Mouse (Mus musculus) limb, embryonic 15.5 days (tissue): ENCODE results near the gene Pde4dip. TPM values are rescaled to one million over a fixed set of nuclear protein-coding genes. Genes with fewer than 3 reads are reported as not detected.
A peak's percentile ranks its signal among the peaks of the same experiment; 100 is the strongest.

Experiments used
- ATAC-seq: fragments of 200-750 bp; cut with Nextera tagmentation; 2 replicates; pipeline ENCODE4 v1.8.0; 2017; ENCODE audit warnings: low read depth, moderate TSS enrichment; ENCODE audit not compliant: insufficient number of reproducible peaks, low FRiP score, low TSS enrichment
- H3K27ac ChIP-seq: fragments of 300-500 bp; sonication (generic); 2 replicates; pipeline ENCODE4 v1.5.1; 2015; ENCODE audit warnings: moderate library complexity, mild to moderate bottlenecking, inconsistent platforms
- H3K27me3 ChIP-seq: fragments of 300-500 bp; sonication (generic); 2 replicates; pipeline ENCODE4 v1.6.1; 2015; ENCODE audit warnings: inconsistent platforms
- H3K36me3 ChIP-seq: fragments of 300-500 bp; sonication (generic); 2 replicates; pipeline ENCODE4 v1.6.1; 2015; ENCODE audit warnings: inconsistent platforms
- H3K4me1 ChIP-seq: fragments of 300-500 bp; sonication (generic); 2 replicates; pipeline ENCODE4 v1.6.1; 2015; ENCODE audit warnings: inconsistent platforms
- H3K4me2 ChIP-seq: fragments of 300-500 bp; sonication (generic); 2 replicates; pipeline ENCODE4 v1.6.1; 2015; ENCODE audit warnings: mild to moderate bottlenecking, inconsistent platforms
- H3K4me3 ChIP-seq: fragments of 300-500 bp; sonication (generic); 2 replicates; pipeline ENCODE4 v1.5.1; 2015; ENCODE audit warnings: mild to moderate bottlenecking, inconsistent platforms
- H3K9ac ChIP-seq: fragments of 300-500 bp; sonication (generic); 2 replicates; pipeline ENCODE4 v1.6.1; 2015; ENCODE audit warnings: inconsistent platforms
- H3K9me3 ChIP-seq: fragments of 300-500 bp; sonication (generic); 2 replicates; pipeline ENCODE4 v1.6.1; 2016; ENCODE audit warnings: inconsistent platforms
- WGBS: fragments of 180-500 bp; shearing (Covaris S2); methylation state at CpG from one replicate; pipeline ENCODE4 v1.1.7; 2015; 5-methylcytosine and 5-hydroxymethylcytosine counted together
- polyA plus RNA-seq: library from polyadenylated mRNA; unstranded; fragments of >200 nt; fragmentation: Nextera tagmentation; extraction: Ambion mirVana; gene quantifications from 2 replicates; pipeline ENCODE4 v1.2.1, GENCODE M21; 2015

Pde4dip gene
- polyA plus RNA-seq, 1 experiment from 2014 or later = 33.6 TPM

DNA sequence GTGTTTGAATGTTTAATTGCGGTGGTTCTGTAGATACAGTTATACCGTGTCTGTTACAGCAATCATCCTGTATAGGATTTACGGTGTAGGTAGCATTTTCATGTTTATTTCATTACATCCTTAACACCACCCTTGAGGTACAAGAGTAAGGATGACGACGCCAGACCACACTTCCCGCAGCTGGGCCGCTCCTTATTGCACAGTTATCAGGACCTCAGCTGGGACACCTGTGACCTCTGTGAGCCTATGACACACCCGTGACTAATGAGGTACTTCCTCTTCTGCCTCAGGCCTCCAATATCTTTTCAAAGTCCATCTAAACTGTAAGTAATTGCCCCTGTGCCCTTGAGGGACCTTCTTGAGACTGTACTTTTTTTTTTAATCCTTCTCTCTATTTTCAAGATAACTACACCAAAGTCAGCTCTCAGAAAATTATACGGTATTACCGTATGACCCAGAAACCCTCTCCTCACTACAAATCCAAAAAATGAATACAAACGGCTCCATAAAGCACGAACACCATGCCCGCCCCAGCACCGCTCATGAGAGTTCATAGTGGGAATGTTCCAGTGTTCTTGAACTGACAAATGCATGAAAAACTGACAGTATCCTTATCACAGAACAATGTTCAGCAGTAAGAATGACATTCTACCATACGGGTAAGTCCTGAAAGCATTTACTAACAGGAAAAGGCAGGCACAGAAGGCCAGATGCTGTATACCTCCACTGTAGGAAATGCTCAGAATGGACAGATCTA lies 56.8 kb downstream of the Pde4dip start:
- ATAC-seq = no peak
- WGBS = 49% methylated on average over 15 of the region's 15 CpGs

DNA sequence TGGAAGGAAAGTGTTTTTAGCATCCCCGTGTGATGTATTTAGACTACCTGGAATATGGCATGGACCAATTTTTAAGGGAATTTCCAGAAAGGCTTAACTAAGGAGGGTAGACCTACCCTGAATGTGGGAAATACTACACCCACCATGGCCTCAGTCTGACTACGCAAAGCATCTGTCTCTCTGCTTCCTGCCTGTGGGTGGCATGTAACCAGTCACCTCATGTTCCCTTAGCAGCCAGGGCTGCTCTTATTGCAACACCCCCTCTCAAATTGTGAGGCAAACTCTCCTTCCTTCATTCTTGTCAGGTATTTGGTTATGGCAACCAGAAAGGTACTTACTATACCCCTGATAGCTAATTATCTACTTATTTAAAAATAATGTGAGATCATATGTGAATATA lies 57.9 kb downstream of the Pde4dip start:
- no peaks in the 10 kb centered on the region for H3K4me1 ChIP-seq
- no peak for ATAC-seq
- WGBS = 53% methylated on average over 2 of the region's 2 CpGs
- no peak overlapping the region for H3K4me2 ChIP-seq
- H3K9me3 ChIP-seq = no peaks in the 10 kb centered on the region
- H3K27me3 ChIP-seq = no peaks in the 10 kb centered on the region
- no peak overlapping the region for H3K27ac ChIP-seq
- H3K4me3 ChIP-seq = no peak overlapping the region
- no peaks in the 10 kb centered on the region for H3K36me3 ChIP-seq
- H3K9ac ChIP-seq = no peak overlapping the region

More for the DNA sequence above, 56.8 kb downstream of the Pde4dip start:
- H3K4me3 ChIP-seq = no peak overlapping the region
- H3K4me2 ChIP-seq = no peak overlapping the region
- no peaks in the 10 kb centered on the region for H3K36me3 ChIP-seq
- no peaks in the 10 kb centered on the region for H3K9me3 ChIP-seq
- no peaks in the 10 kb centered on the region for H3K27me3 ChIP-seq
- H3K4me1 ChIP-seq = no peaks in the 10 kb centered on the region
- H3K27ac ChIP-seq = no peak overlapping the region
- H3K9ac ChIP-seq = no peak overlapping the region

DNA sequence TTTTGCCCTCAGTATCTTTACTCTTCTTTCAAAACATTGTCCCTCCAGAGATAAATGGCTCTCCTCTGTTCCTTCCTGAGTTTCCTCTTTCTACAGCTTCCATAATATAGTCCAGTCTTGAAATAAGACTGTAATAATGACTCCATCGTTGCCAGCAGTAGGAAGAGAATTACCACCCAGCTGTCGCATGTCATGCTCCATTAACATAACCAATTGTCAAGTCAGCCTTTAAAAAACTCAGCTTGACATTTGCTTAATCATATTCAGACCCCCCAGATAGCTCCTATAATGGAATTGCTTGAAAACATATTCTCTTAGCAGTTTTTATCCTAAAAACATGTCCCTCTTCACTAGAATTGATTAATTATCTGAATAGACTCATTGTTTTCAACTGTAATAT lies 58.4 kb downstream of the Pde4dip start:
- H3K27me3 ChIP-seq = no peaks in the 10 kb centered on the region
- H3K4me2 ChIP-seq = no peak overlapping the region
- no peak for ATAC-seq
- H3K9me3 ChIP-seq = no peaks in the 10 kb centered on the region
- WGBS = 41% methylated on average over 2 of the region's 2 CpGs
- no peak overlapping the region for H3K4me3 ChIP-seq
- peaks cover 2% of the 10 kb centered on the region; the same call in 1 of the 2 replicates for H3K4me1 ChIP-seq
- no peak overlapping the region for H3K9ac ChIP-seq
- no peaks in the 10 kb centered on the region for H3K36me3 ChIP-seq
- H3K27ac ChIP-seq = no peak overlapping the region

DNA sequence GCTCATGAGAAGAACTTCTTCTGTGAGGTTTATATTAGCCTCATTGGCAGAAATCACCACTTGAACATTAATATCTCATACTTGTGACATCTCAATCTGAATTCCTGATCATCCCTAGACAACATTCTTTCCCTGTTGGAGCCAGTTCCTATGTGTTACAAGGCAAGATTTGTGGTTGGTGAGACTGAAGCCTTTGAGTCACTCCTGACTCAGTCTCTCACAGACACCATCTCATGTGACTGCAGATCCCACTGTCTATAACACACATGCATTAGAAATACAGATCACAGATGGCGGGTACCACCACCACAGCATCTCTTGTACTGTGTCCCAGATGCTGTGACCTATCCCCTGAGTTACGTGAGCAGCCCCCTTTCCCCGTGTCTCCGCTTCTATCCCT lies 60.2 kb downstream of the Pde4dip start:
- H3K27me3 ChIP-seq = peaks cover 7% of the 10 kb centered on the region; the same call in 1 of the 2 replicates
- H3K27ac ChIP-seq = no peak overlapping the region
- no peaks in the 10 kb centered on the region for H3K9me3 ChIP-seq
- WGBS = 93% methylated on average over 4 of the region's 4 CpGs
- no peak overlapping the region for H3K4me3 ChIP-seq
- H3K4me1 ChIP-seq = peaks cover 17% of the 10 kb centered on the region
- H3K36me3 ChIP-seq = no peaks in the 10 kb centered on the region
- H3K4me2 ChIP-seq = no peak overlapping the region
- H3K9ac ChIP-seq = no peak overlapping the region
- ATAC-seq = no peak

DNA sequence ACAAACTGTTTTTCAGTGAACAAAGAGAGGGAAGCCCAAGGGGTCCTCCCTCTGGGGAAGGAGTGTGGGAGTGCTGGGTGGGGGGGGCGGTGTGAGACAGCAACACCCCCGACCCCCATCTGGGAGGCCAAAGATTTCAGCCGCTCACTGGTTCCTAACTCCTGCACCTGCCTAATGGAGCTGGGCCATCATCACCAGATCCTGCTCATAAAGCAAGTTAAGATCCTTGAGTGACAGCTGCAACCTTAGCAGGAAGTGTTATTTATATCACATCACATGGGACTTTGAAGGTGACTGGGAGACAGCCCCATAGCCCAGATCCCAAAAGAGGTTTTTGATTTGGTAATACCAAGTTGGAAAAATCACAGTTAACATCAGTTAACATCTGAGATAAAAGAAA lies 63.3 kb downstream of the Pde4dip start:
- H3K36me3 ChIP-seq = no peaks in the 10 kb centered on the region
- H3K9ac ChIP-seq = no peak overlapping the region
- 0 out of 2 replicates have a peak, but pooled peaks have one; percentile 35 for ATAC-seq
- no peak overlapping the region for H3K4me3 ChIP-seq
- no peaks in the 10 kb centered on the region for H3K9me3 ChIP-seq
- no peak overlapping the region for H3K27ac ChIP-seq
- WGBS = 21% methylated on average over 3 of the region's 3 CpGs
- H3K4me1 ChIP-seq = peaks cover 17% of the 10 kb centered on the region
- H3K4me2 ChIP-seq = peak overlapping the region; percentile 87; the same call in 1 of the 2 replicates
- peaks cover 12% of the 10 kb centered on the region; the same call in 1 of the 2 replicates for H3K27me3 ChIP-seq

DNA sequence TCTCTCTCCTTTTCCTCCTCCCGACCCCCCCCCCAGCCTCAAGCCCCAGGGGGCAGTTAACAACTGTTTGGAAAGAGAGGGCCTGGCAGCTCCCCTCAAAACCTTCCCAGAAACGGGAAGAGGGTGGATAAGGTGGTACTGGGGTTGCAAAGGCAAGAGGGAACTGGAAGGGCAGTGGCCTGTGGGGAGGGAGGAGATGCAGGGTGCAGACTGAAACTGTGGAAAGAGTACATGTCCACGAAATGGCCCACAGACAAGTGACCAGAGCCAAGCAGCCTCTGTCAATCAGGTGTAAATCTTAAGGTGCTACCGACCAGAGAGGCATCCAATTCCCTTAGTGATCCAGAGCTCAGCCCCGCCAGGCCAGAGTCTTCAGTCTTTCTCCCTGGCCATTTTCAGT lies 63.8 kb downstream of the Pde4dip start:
- Histone ChIP-seq H3K4me2 (peak overlapping the region; percentile 87), H3K9me3 (no peaks in the 10 kb centered on the region), H3K9ac (no peak overlapping the region), H3K36me3 (no peaks in the 10 kb centered on the region), H3K27me3 (peaks cover 12% of the 10 kb centered on the region; the same call in 1 of the 2 replicates), H3K4me1 (peaks cover 17% of the 10 kb centered on the region), H3K27ac (no peak overlapping the region), H3K4me3 (peak overlapping the region; percentile 43)
- WGBS = 3% methylated on average over 4 of the region's 5 CpGs
- ATAC-seq = no peak

DNA sequence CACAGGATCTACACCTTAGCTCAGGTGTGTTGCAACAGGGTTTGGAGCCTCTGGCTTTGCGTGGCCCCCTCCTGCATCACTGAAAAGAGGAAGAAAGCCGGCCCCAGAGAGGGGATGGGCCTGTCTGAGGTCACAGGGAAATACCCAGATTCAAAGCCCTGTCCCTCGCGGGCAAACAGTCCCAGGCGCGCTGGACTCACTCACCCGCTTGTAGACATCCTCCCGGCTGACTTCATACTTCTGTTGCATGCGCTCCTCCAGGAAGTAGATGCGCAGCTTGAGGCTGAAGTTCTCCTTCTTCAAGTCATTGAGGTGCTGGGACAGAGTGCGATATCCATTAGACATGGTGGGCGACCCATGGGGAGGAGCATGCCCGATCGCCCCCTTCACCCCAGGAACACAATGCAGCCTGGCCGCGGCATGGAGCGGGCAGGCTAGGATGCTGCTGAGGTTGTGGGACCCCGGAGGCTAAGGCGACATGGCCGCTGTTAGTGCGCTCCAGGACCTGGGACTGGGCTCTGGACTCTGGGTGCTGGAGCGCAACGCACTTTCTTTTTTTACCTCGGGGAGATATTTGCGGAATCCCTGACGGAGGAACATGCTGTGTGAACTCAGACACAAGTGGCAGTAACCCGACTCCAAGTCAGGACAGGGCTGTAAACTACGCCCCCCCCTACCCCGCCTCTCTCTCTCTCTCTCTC lies 64.3 kb downstream of the Pde4dip start:
- Histone ChIP-seq H3K9ac (no peak overlapping the region), H3K36me3 (no peaks in the 10 kb centered on the region), H3K4me2 (peak overlapping the region; percentile 87), H3K27ac (no peak overlapping the region), H3K4me1 (peaks cover 17% of the 10 kb centered on the region), H3K27me3 (peaks cover 12% of the 10 kb centered on the region; the same call in 1 of the 2 replicates), H3K4me3 (peak overlapping the region; percentile 43), H3K9me3 (no peaks in the 10 kb centered on the region)
- WGBS = under 1% methylated on average over 29 of the region's 29 CpGs
- ATAC-seq = 0 out of 2 replicates have a peak, but pooled peaks have one; percentile 53

DNA sequence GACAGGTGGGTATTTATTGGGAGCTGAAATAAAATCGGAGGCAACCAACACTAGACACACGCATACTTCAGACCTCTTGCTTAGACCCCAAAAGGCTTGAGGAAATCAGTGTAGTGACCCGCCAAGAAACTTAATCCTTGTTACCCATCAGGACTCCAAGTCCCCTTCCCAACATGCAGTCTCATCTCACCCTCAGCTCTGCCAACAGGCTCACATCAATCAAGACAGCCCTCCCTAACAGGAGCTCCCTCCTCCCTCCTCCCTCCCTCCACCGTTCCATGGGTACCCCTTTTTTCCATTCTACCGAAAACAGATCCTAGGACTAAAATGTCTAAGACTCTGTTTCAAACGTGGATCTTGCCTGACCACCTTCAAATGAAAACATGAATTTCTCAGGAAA lies 65.1 kb downstream of the Pde4dip start:
- no peaks in the 10 kb centered on the region for H3K9me3 ChIP-seq
- WGBS = 23% methylated on average over 6 of the region's 6 CpGs

DNA sequence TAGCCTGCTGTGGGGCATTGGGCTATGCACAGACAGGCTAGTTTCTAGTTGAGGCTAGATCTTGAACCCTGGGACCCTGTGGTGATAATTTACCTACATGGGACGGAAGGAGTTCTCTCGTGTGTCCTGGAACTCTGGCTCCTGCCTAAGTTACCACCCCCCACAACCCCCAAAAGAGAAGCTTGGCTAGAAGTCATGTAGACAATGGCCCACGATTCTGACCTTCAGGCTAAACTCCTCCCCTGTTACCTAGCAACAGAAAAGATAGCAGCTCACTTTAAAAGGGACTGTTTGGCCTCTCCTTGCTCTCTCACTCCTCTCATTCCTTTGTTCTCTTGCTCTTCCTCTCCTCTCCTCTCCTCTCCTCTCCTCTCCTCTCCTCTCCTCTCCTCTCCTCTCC lies 69.5 kb downstream of the Pde4dip start:
- peaks cover 6% of the 10 kb centered on the region for H3K4me1 ChIP-seq
- ATAC-seq = no peak
- peaks cover 12% of the 10 kb centered on the region; the same call in 1 of the 2 replicates for H3K27me3 ChIP-seq
- H3K9me3 ChIP-seq = no peaks in the 10 kb centered on the region
- H3K27ac ChIP-seq = no peak overlapping the region
- no peak overlapping the region for H3K4me3 ChIP-seq
- WGBS = 62% methylated on average over 3 of the region's 3 CpGs
- H3K9ac ChIP-seq = no peak overlapping the region
- H3K4me2 ChIP-seq = no peak overlapping the region
- H3K36me3 ChIP-seq = no peaks in the 10 kb centered on the region

More for the DNA sequence above, 65.1 kb downstream of the Pde4dip start:
- Histone ChIP-seq H3K9ac (no peak overlapping the region), H3K27me3 (peaks cover 12% of the 10 kb centered on the region; the same call in 1 of the 2 replicates), H3K4me2 (peak overlapping the region; percentile 87; the same call in 1 of the 2 replicates), H3K27ac (no peak overlapping the region), H3K4me1 (peaks cover 17% of the 10 kb centered on the region), H3K36me3 (no peaks in the 10 kb centered on the region), H3K4me3 (peak overlapping the region; percentile 43)
- ATAC-seq = no peak

DNA sequence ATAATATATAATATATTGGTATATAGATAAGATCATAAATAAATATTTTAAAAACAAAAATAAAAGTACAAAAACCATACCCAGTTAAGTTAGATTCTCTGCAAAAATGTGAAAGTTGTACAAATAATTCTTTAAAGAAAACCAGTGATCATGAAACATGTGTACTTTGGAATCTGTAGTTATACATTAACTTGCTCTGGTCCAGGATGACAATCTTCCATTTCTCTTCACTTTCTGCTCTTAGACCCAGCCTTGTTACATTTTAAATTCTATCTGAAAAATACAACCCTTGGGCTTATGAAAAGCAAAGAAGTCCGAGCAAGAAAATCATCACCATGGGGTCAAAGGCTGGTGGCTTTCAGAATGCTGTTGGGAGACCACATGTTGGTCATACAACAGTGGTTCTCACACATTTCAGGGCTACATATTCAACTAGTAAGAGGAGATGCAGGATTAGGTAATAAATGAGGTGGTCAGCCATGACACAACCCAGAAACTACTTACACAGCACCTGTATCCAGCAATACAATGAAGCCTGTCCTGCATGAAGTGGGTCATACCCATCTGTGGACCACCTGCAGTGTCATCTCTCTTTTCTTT lies 70.0 kb downstream of the Pde4dip start:
- Histone ChIP-seq H3K4me3 (no peak overlapping the region), H3K9me3 (no peaks in the 10 kb centered on the region), H3K36me3 (no peaks in the 10 kb centered on the region), H3K4me2 (no peak overlapping the region), H3K27me3 (peaks cover 7% of the 10 kb centered on the region; the same call in 1 of the 2 replicates), H3K4me1 (0 out of 2 replicates have a peak, but pooled peaks cover under 1% of the 10 kb centered on the region), H3K9ac (no peak overlapping the region), H3K27ac (no peak overlapping the region)
- WGBS = 76% methylated on average over 1 of the region's 1 CpGs
- no peak for ATAC-seq

DNA sequence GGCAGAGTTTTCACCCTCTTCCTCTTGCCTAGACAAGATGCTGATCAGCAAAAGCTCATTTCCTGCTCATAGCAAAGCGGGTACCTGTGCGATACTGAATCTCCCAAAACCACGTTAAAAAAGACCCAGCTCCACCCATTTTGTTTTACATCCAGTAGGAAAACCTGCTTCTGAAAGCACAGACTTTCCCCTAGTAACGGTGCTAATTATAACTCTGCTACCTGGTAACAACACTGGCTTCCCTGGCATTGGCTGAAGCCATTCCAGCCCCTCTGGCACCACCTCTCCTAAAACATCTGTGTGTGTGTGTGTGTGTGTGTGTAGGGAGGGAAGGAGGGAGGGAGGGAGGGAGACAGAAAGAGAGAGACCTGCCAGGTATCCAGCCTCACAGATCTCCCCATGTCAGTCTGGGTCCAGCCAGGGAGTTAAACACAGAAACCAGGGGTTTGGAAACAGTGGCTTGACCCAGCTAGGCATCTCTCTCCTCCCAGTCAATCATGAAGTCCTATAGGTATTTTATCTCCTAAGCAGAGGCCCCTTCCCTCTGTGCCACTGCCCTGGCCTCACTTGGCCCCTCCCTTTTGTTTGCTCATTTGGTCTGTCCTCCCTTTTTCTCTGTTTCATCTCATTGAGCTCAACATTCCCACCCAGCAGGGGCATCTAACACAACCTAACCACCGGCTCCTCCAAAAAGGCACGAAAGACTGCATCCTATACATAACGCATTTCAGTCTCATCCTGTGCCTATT lies 76.7 kb downstream of the Pde4dip start:
- no peak overlapping the region for H3K9ac ChIP-seq
- H3K27me3 ChIP-seq = no peaks in the 10 kb centered on the region
- peak; percentile 83 for ATAC-seq
- H3K4me3 ChIP-seq = no peak overlapping the region
- no peaks in the 10 kb centered on the region for H3K9me3 ChIP-seq
- no peaks in the 10 kb centered on the region for H3K36me3 ChIP-seq
- peaks cover 14% of the 10 kb centered on the region for H3K4me1 ChIP-seq
- 24% methylated on average over 7 of the region's 7 CpGs for WGBS
- H3K4me2 ChIP-seq = no peak overlapping the region
- peak overlapping the region; percentile 74 for H3K27ac ChIP-seq
